Mouse (Mus musculus): Measurements from ENCODE around the gene Cbln1. TPM values are rescaled to one million over a fixed set of nuclear protein-coding genes. Genes with fewer than 3 reads are reported as not detected.

The Cbln1 gene
- polyA plus RNA-seq, 1 experiment from 2014 or later: 5.2 TPM

- no peaks in the 10 kb centered on the region for H3K4me1 ChIP-seq (ENCODE audit: control insufficient read depth, insufficient read depth, low read length)
- H3K4me3 ChIP-seq (ENCODE audit: low read depth, low read length): no peak overlapping the region
- WGBS: 73% methylated on average over 5 of the region's 5 CpGs
- DNase-seq (ENCODE audit: low spot score): no peak
- no peak overlapping the region for H3K9ac ChIP-seq (ENCODE audit: low read length)
- H3K9me3 ChIP-seq (ENCODE audit: control insufficient read depth, low read length): no peaks in the 10 kb centered on the region
- H3K4me2 ChIP-seq (ENCODE audit: low read depth): no peak overlapping the region
- H3K27ac ChIP-seq (ENCODE audit: low read depth, low read length): no peak overlapping the region
- no peaks in the 10 kb centered on the region for H3K36me3 ChIP-seq (ENCODE audit: control insufficient read depth, insufficient read depth, low read length)
- no peak for ATAC-seq (ENCODE audit: insufficient read depth, low FRiP score, low TSS enrichment)
- H3K27me3 ChIP-seq (ENCODE audit: control insufficient read depth, insufficient read depth, low read length): no peaks in the 10 kb centered on the region
Measured at GRCm38 (mm10) chr8:87424706-87425105, 47.7 kb downstream of the Cbln1 start.

- Histone ChIP-seq H3K4me3 (ENCODE audit: low read depth, low read length) (no peak overlapping the region), H3K9ac (ENCODE audit: low read length) (no peak overlapping the region), H3K27ac (ENCODE audit: low read depth, low read length) (no peak overlapping the region), H3K36me3 (ENCODE audit: control insufficient read depth, insufficient read depth, low read length) (no peaks in the 10 kb centered on the region), H3K9me3 (ENCODE audit: control insufficient read depth, low read length) (no peaks in the 10 kb centered on the region), H3K4me2 (ENCODE audit: low read depth) (no peak overlapping the region), H3K27me3 (ENCODE audit: control insufficient read depth, insufficient read depth, low read length) (no peaks in the 10 kb centered on the region), H3K4me1 (ENCODE audit: control insufficient read depth, insufficient read depth, low read length) (no peaks in the 10 kb centered on the region)
- WGBS: 79% methylated on average over 8 of the region's 8 CpGs
- no peak for DNase-seq (ENCODE audit: low spot score)
- ATAC-seq (ENCODE audit: insufficient read depth, low FRiP score, low TSS enrichment): no peak
Measured at GRCm38 (mm10) chr8:87421697-87422096, 50.7 kb downstream of the Cbln1 start.

Other genes starting within 250 kb of the Cbln1 start
- gene 4933402J07Rik, start 91.2 kb upstream of the Cbln1 start, polyA plus RNA-seq (2014; fragmentation: Nextera tagmentation; extraction: Ambion mirVana): not detected in 2 replicates